Mouse (Mus musculus): Measurements from ENCODE around the gene Ttc30a2. TPM values are rescaled to one million over a fixed set of nuclear protein-coding genes. Genes with fewer than 3 reads are reported as not detected.
"Not testable (repeated sequence)": the region's sequence is repeated elsewhere in the genome, so short reads cannot be mapped to it uniquely, and the experiment has no call there.

Ttc30a2 gene
- polyA plus RNA-seq, 1 experiment: 76.5 TPM

DNA sequence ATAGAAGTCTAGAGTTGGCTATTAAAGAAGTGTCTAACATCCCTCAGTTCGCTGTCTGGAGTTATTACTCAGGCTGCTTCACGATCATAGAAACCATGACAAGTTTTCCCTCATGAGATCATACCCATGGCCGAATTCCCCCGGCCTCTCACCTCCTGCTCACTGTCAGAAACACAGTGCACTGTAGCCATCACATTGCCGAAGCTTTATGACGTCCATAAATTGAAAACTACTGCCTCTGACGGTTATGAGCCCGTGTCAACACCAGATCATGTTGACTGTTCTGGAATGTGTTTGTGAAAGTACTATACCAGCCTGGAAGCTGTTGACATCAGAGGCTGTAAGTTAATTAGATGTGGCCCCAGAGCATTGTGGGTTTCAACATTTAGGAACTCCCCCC is 27.3 kb downstream of the Ttc30a2 start:
- TF ChIP-seq POLR2A (IDR thresholded peaks at IDR 0.05; ENCODE audit: control insufficient read depth, low read depth, low read length) (no peak), CTCF (IDR thresholded peaks at IDR 0.05; ENCODE audit: control insufficient read depth, insufficient read depth, insufficient replicate concordance, low read depth, low read length) (no peak)

DNA sequence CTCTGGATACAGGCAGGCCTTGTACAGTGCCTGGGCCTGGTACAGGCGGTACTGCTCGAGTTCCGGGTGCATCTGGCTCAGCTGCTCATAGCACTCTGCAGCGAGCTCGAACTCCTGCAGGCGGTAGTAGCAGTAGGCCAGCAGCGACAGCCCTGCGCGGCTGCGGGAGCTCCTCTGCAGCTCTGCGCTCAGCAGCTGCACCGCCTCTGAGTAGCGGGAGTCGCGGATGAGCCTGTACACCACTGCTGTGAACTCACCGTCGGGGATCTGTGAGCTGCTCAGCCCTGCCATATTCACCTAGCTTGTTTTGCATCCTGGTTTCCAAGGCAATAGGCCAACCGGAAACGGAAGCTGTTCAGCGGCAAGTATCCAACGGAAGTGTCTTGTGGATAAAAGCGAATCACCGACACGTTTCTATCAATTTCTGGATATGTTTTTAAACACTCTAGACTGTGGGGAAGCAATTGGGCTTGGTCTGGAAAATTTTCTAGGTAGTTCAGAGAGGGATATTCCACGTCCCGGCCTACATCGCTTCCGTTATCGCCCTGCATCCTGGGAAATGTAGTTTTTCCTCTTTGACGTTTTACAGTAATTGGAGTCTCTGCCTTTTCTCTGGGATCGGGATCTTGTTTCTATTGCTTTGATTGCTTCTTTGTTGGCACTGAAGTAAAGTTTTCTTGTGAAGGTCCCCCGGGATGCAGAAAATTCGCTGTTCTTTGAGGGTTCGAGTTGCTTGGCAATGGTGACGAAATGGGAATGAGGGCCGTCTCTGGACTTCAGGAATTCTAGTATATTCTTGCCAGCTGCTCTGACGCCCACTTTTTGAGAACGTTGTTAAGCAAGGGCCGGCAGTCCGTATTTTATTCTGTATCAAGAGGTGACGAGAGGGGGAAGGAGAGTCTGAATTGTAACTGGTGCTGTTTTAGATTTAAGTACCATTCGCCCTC is 39.6 kb downstream of the Ttc30a2 start, which contains the start of gene Ttc30b:
Ttc30b (minus strand) TSS at position 469 of the 947 bp plus-strand sequence.
- TF ChIP-seq CTCF (IDR thresholded peaks at IDR 0.05; ENCODE audit: control insufficient read depth, insufficient read depth, insufficient replicate concordance, low read depth, low read length) (no peak), POLR2A (IDR thresholded peaks at IDR 0.05; ENCODE audit: control insufficient read depth, low read depth, low read length) (peak; percentile 47; the same call in 1 of the 2 replicates)
- Histone ChIP-seq H3K27ac (ENCODE audit: control insufficient read depth, insufficient read depth, low read depth, low read length) (peak within 1 kb of the TSS; percentile 71), H3K4me1 (ENCODE audit: control insufficient read depth, insufficient read depth, low read length) (peaks cover 2% of the 10 kb centered on the region; the same call in 1 of the 2 replicates), H3K27me3 (ENCODE audit: control insufficient read depth, insufficient read depth, low read length) (no peaks in the 10 kb centered on the region), H3K4me3 (ENCODE audit: control insufficient read depth, low read depth, low read length) (peak within 1 kb of the TSS; percentile 92), H3K36me3 (ENCODE audit: control insufficient read depth, insufficient read depth, low read length) (no peaks in the 10 kb centered on the region)

More for the DNA sequence above, 27.3 kb downstream of the Ttc30a2 start:
- Histone ChIP-seq H3K27ac (ENCODE audit: control insufficient read depth, insufficient read depth, low read depth, low read length) (no peak overlapping the region), H3K36me3 (ENCODE audit: control insufficient read depth, insufficient read depth, low read length) (no peaks in the 10 kb centered on the region), H3K4me3 (ENCODE audit: control insufficient read depth, low read depth, low read length) (no peak overlapping the region), H3K27me3 (ENCODE audit: control insufficient read depth, insufficient read depth, low read length) (no peaks in the 10 kb centered on the region), H3K4me1 (ENCODE audit: control insufficient read depth, insufficient read depth, low read length) (peaks cover 3% of the 10 kb centered on the region)

DNA sequence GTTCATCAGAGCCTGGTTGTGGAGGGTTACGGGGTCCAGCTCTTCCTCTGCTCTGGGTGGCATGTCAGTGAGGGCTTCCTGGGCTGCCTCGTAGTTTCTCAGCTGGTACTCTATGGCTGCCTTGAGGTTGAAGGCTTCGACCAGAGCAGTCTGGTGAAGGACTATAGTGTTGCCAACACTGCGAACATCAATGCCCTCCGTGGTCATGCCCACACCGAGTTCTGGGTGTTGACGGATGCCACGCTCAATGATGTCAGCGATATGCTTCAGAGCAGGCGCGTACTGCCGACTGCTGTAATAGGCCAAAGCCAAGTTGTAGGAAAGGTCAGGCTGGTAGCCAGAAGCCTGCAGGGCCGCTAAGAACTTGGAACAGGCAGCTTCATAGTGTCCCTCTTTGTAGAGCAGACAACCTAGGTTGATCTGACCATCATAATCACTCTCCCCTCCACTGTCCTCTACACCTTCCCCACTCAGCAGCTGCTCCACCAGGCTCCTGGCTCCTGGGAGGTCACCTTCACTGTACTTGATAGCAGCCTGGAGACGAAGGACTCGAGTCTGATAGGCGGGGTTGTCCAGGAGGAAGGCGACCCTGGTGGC is 40.4 kb downstream of the Ttc30a2 start:
- H3K27ac ChIP-seq (ENCODE audit: control insufficient read depth, insufficient read depth, low read depth, low read length); H3K4me1 ChIP-seq (ENCODE audit: control insufficient read depth, insufficient read depth, low read length): not testable (repeated sequence)

DNA sequence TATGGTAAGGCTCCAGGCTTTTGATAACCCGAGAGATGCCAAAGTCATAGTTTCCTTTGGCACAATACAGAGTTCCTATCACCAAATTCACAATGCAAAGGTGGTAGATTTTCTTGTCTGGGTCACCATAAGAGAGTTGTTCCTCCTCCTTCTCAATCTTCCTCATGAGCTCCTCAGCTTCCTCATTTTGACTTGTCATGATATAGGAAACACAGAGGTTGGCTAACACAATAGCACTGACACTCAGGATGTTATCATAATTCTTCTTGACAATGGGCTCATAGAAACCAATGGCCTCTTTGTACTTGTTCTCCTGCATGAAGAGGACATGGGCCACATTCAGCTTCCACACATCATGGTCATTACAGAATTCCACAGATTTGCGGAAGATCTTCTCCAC is 41.3 kb downstream of the Ttc30a2 start:
- H3K4me3 ChIP-seq (ENCODE audit: control insufficient read depth, low read depth, low read length); H3K4me1 ChIP-seq (ENCODE audit: control insufficient read depth, insufficient read depth, low read length); H3K36me3 ChIP-seq (ENCODE audit: control insufficient read depth, insufficient read depth, low read length); H3K27ac ChIP-seq (ENCODE audit: control insufficient read depth, insufficient read depth, low read depth, low read length); H3K27me3 ChIP-seq (ENCODE audit: control insufficient read depth, insufficient read depth, low read length): not testable (repeated sequence)

More for the DNA sequence above, 40.4 kb downstream of the Ttc30a2 start:
- not testable (repeated sequence) for H3K27me3 ChIP-seq (ENCODE audit: control insufficient read depth, insufficient read depth, low read length); H3K36me3 ChIP-seq (ENCODE audit: control insufficient read depth, insufficient read depth, low read length)
- H3K4me3 ChIP-seq (ENCODE audit: control insufficient read depth, low read depth, low read length): peak overlapping the region; percentile 92

DNA sequence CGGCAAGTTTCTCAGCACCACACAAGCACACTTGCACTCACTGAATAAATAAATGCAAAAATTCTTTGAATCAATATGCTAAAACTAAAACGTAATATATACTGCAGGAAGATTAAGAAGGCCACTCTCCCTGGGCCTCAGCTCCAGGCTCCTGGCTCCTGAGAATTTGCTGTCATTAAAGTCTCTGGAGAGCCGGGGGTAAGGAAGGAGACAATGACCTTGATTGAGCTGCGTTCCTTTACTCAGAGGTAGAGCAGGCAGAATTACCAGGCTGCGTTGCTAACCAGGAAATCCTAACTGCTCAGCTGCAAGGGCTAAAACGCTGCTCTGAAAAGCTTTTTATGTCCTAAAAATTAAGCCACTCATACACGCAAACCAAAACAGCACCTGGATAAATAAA is 44.4 kb downstream of the Ttc30a2 start:
- H3K27me3 ChIP-seq (ENCODE audit: control insufficient read depth, insufficient read depth, low read length): no peaks in the 10 kb centered on the region
- peaks cover 2% of the 10 kb centered on the region; the same call in 1 of the 2 replicates for H3K4me1 ChIP-seq (ENCODE audit: control insufficient read depth, insufficient read depth, low read length)
- no peak overlapping the region for H3K4me3 ChIP-seq (ENCODE audit: control insufficient read depth, low read depth, low read length)
- no peaks in the 10 kb centered on the region for H3K36me3 ChIP-seq (ENCODE audit: control insufficient read depth, insufficient read depth, low read length)
- no peak overlapping the region for H3K27ac ChIP-seq (ENCODE audit: control insufficient read depth, insufficient read depth, low read depth, low read length)
- no peak for TF ChIP-seq CTCF (IDR thresholded peaks at IDR 0.05; ENCODE audit: control insufficient read depth, insufficient read depth, insufficient replicate concordance, low read depth, low read length)
- TF ChIP-seq POLR2A (IDR thresholded peaks at IDR 0.05; ENCODE audit: control insufficient read depth, low read depth, low read length): no peak

DNA sequence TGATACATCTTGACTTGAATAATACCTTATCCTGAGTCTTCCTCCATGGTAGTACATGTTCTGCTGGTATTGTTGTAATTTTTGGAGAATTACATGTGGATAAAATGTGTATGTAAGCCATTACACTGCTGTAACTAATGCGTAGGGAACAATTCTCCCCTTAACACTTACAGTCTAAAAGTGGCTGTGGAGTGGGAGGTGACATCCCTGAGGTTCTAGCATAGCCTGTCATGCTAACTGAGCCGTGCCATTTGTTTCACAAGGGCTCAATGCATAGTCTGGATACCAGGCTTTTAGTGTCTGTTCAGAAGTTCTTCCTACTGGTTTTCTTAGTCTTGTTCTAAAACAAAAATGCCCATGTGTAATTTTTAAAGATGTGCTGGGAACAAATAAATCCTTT is 47.0 kb downstream of the Ttc30a2 start:
- no peaks in the 10 kb centered on the region for H3K27me3 ChIP-seq (ENCODE audit: control insufficient read depth, insufficient read depth, low read length)
- H3K4me3 ChIP-seq (ENCODE audit: control insufficient read depth, low read depth, low read length): no peak overlapping the region
- H3K27ac ChIP-seq (ENCODE audit: control insufficient read depth, insufficient read depth, low read depth, low read length): no peak overlapping the region
- H3K4me1 ChIP-seq (ENCODE audit: control insufficient read depth, insufficient read depth, low read length): no peaks in the 10 kb centered on the region
- no peak for TF ChIP-seq CTCF (IDR thresholded peaks at IDR 0.05; ENCODE audit: control insufficient read depth, insufficient read depth, insufficient replicate concordance, low read depth, low read length)
- no peak for TF ChIP-seq POLR2A (IDR thresholded peaks at IDR 0.05; ENCODE audit: control insufficient read depth, low read depth, low read length)
- H3K36me3 ChIP-seq (ENCODE audit: control insufficient read depth, insufficient read depth, low read length): no peaks in the 10 kb centered on the region

DNA sequence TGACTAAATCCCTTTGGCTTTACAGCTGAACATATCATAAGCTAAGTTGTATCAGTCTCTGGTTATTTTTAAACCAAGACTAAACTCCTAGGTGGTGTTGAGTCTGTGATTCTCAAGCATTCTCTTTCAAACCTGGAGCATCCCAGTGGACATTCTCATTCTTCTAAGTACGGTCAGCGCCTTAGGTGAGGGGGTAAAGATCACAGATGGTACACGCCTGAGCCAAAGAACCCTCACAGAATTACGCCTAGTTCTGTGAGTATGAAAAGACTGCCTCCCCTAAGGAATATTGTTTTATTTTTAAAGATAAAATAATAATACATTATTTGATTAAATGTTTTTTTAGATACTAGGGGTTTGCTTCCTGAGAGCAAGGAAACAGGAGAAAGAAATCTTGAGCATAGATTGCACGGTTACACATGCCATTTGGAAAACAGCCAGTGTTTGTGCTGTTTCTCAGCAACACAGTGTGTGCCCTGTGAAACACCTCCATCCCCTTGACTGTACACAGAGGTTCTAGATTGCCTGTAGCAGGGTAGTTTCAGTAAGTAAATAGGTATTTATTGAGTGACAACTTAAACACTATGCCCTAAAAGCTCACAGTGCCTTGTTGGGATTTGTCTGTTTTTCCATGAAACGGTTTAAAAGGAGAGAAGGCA is 48.1 kb downstream of the Ttc30a2 start:
- Histone ChIP-seq H3K4me3 (ENCODE audit: control insufficient read depth, low read depth, low read length) (no peak overlapping the region), H3K27ac (ENCODE audit: control insufficient read depth, insufficient read depth, low read depth, low read length) (no peak overlapping the region), H3K4me1 (ENCODE audit: control insufficient read depth, insufficient read depth, low read length) (no peaks in the 10 kb centered on the region), H3K36me3 (ENCODE audit: control insufficient read depth, insufficient read depth, low read length) (no peaks in the 10 kb centered on the region), H3K27me3 (ENCODE audit: control insufficient read depth, insufficient read depth, low read length) (no peaks in the 10 kb centered on the region)
- TF ChIP-seq CTCF (IDR thresholded peaks at IDR 0.05; ENCODE audit: control insufficient read depth, insufficient read depth, insufficient replicate concordance, low read depth, low read length) (no peak), POLR2A (IDR thresholded peaks at IDR 0.05; ENCODE audit: control insufficient read depth, low read depth, low read length) (no peak)
